Mouse (Mus musculus): ENCODE measurements around the gene Hist1h2bl. TPM values are rescaled to one million over a fixed set of nuclear protein-coding genes. Genes with fewer than 3 reads are reported as not detected.

Hist1h2bl gene
- polyA plus RNA-seq, 1 experiment from 2014 or later: 2.9 TPM

- no peak within 1 kb of the TSS for H3K4me2 ChIP-seq (ENCODE audit: low read depth, severe bottlenecking)
- no peaks in the 10 kb centered on the region for H3K27me3 ChIP-seq (ENCODE audit: control insufficient read depth, insufficient read depth, low read length)
- DNase-seq (ENCODE audit: low spot score) (no peak), ATAC-seq (ENCODE audit: insufficient number of reproducible peaks, low FRiP score, low TSS enrichment, low read depth) (no peak)
- no peak within 1 kb of the TSS for H3K4me3 ChIP-seq (ENCODE audit: low read depth, low read length)
- H3K9ac ChIP-seq (ENCODE audit: low read length): no peak within 1 kb of the TSS
- H3K27ac ChIP-seq (replicated peaks; ENCODE audit: low read depth, low read length): no peak within 1 kb of the TSS
- no peaks in the 10 kb centered on the region for H3K36me3 ChIP-seq (ENCODE audit: control insufficient read depth, insufficient read depth, low read length)
- no peaks in the 10 kb centered on the region for H3K9me3 ChIP-seq (ENCODE audit: control insufficient read depth, low read length)
- no peaks in the 10 kb centered on the region for H3K4me1 ChIP-seq (ENCODE audit: control insufficient read depth, insufficient read depth, low read length)
These were observed 18.1 kb downstream of the Hist1h2bl start, which contains the start of gene Olfr1359 for GRCm38 (mm10) chr13:21697811-21698210. Gene Olfr1359 (plus strand): TSS chr13:21698111.

- Histone ChIP-seq H3K4me2 (ENCODE audit: low read depth, severe bottlenecking) (no peak within 1 kb of the TSS), H3K9ac (ENCODE audit: low read length) (no peak within 1 kb of the TSS), H3K36me3 (ENCODE audit: control insufficient read depth, insufficient read depth, low read length) (no peaks in the 10 kb centered on the region), H3K4me3 (ENCODE audit: low read depth, low read length) (no peak within 1 kb of the TSS), H3K27me3 (ENCODE audit: control insufficient read depth, insufficient read depth, low read length) (no peaks in the 10 kb centered on the region), H3K4me1 (ENCODE audit: control insufficient read depth, insufficient read depth, low read length) (no peaks in the 10 kb centered on the region), H3K9me3 (ENCODE audit: control insufficient read depth, low read length) (no peaks in the 10 kb centered on the region), H3K27ac (replicated peaks; ENCODE audit: low read depth, low read length) (no peak within 1 kb of the TSS)
- DNase-seq (ENCODE audit: low spot score): no peak
- ATAC-seq (ENCODE audit: insufficient number of reproducible peaks, low FRiP score, low TSS enrichment, low read depth): no peak
- 88% methylated on average over 2 of the region's 2 CpGs for whole genome bisulfite sequencing
These were observed 38.6 kb downstream of the Hist1h2bl start, which contains the start of gene Olfr1360 for GRCm38 (mm10) chr13:21677305-21677704. Gene Olfr1360 (minus strand): TSS chr13:21677405.

Small RNA genes within 50 kb of the gene (microRNA-seq; reads per million reads assigned to microRNA genes)
- gene Gm44357: not detected
- gene Gm44367: not detected
- not detected for gene Gm44454

Other genes starting within 250 kb of the Hist1h2bl start
- gene Nkapl, start 247.6 kb downstream of the Hist1h2bl start, polyA plus RNA-seq (2014; fragmentation: Nextera tagmentation; extraction: Ambion mirVana): 2.5 and 2.8 TPM in 2 replicates
- 2.5 and 2.9 TPM in 2 replicates for gene Zkscan4, start 237.2 kb downstream of the Hist1h2bl start, polyA plus RNA-seq (2014; fragmentation: Nextera tagmentation; extraction: Ambion mirVana)
- 0.67 TPM in 1 of 2 replicates, not detected in the other for gene Gm10065, start 236.7 kb downstream of the Hist1h2bl start, polyA plus RNA-seq (2014; fragmentation: Nextera tagmentation; extraction: Ambion mirVana)
- gene AK157302, start 220.9 kb downstream of the Hist1h2bl start, polyA plus RNA-seq (2014; fragmentation: Nextera tagmentation; extraction: Ambion mirVana): 0.24 and 0.35 TPM in 2 replicates
- 2.5 and 4.0 TPM in 2 replicates for gene Gm11273, start 214.7 kb downstream of the Hist1h2bl start, polyA plus RNA-seq (2014; fragmentation: Nextera tagmentation; extraction: Ambion mirVana)
- gene Zkscan8, start 185.0 kb downstream of the Hist1h2bl start, polyA plus RNA-seq (2014; fragmentation: Nextera tagmentation; extraction: Ambion mirVana): 9.6 and 13.1 TPM in 2 replicates
- gene Olfr1366, start 173.3 kb downstream of the Hist1h2bl start, polyA plus RNA-seq (2014; fragmentation: Nextera tagmentation; extraction: Ambion mirVana): 0.09 and 0.21 TPM in 2 replicates
- gene Olfr1535, start 156.2 kb downstream of the Hist1h2bl start, polyA plus RNA-seq (2014; fragmentation: Nextera tagmentation; extraction: Ambion mirVana): 0.05 TPM in 1 of 2 replicates, not detected in the other
- not detected in 2 replicates for gene Olfr1364, start 134.4 kb downstream of the Hist1h2bl start, polyA plus RNA-seq (2014; fragmentation: Nextera tagmentation; extraction: Ambion mirVana)
- not detected in 2 replicates for gene Olfr1362, start 102.1 kb downstream of the Hist1h2bl start, polyA plus RNA-seq (2014; fragmentation: Nextera tagmentation; extraction: Ambion mirVana)
- gene Olfr11, start 73.6 kb downstream of the Hist1h2bl start, polyA plus RNA-seq (2014; fragmentation: Nextera tagmentation; extraction: Ambion mirVana): not detected in 2 replicates
- not detected in 2 replicates for gene Olfr1361, start 52.8 kb downstream of the Hist1h2bl start, polyA plus RNA-seq (2014; fragmentation: Nextera tagmentation; extraction: Ambion mirVana)
- gene Olfr1360, start 38.7 kb downstream of the Hist1h2bl start, polyA plus RNA-seq (2014; fragmentation: Nextera tagmentation; extraction: Ambion mirVana): not detected in 2 replicates
- gene Olfr1359, start 18.0 kb downstream of the Hist1h2bl start, polyA plus RNA-seq (2014; fragmentation: Nextera tagmentation; extraction: Ambion mirVana): not detected in 2 replicates
- 16.9 and 20.4 TPM in 2 replicates for gene Hist1h2ai, start 279 bp upstream of the Hist1h2bl start, polyA plus RNA-seq (2014; fragmentation: Nextera tagmentation; extraction: Ambion mirVana)
- 13.2 and 15.5 TPM in 2 replicates for gene Hist1h3h, start 1.5 kb upstream of the Hist1h2bl start, polyA plus RNA-seq (2014; fragmentation: Nextera tagmentation; extraction: Ambion mirVana)
- gene Hist1h2bm, start 5.9 kb upstream of the Hist1h2bl start, polyA plus RNA-seq (2014; fragmentation: Nextera tagmentation; extraction: Ambion mirVana): 7.6 and 9.2 TPM in 2 replicates
- 1.1 and 1.7 TPM in 2 replicates for gene Hist1h4j, start 18.9 kb upstream of the Hist1h2bl start, polyA plus RNA-seq (2014; fragmentation: Nextera tagmentation; extraction: Ambion mirVana)
- gene Hist1h4k, start 34.4 kb upstream of the Hist1h2bl start, polyA plus RNA-seq (2014; fragmentation: Nextera tagmentation; extraction: Ambion mirVana): 3.4 and 7.1 TPM in 2 replicates
- 6.1 and 9.4 TPM in 2 replicates for gene Hist1h2ak, start 37.7 kb upstream of the Hist1h2bl start, polyA plus RNA-seq (2014; fragmentation: Nextera tagmentation; extraction: Ambion mirVana)
- gene Hist1h2bn, start 38.0 kb upstream of the Hist1h2bl start, polyA plus RNA-seq (2014; fragmentation: Nextera tagmentation; extraction: Ambion mirVana): 1.8 and 2.6 TPM in 2 replicates
- 20.0 and 21.2 TPM in 2 replicates for gene Hist1h1b, start 64.5 kb upstream of the Hist1h2bl start, polyA plus RNA-seq (2014; fragmentation: Nextera tagmentation; extraction: Ambion mirVana)
- 294 and 298 TPM in 2 replicates for gene Hist1h3i, start 67.2 kb upstream of the Hist1h2bl start, polyA plus RNA-seq (2014; fragmentation: Nextera tagmentation; extraction: Ambion mirVana)
- 7.5 and 10.7 TPM in 2 replicates for gene Hist1h2an, start 71.1 kb upstream of the Hist1h2bl start, polyA plus RNA-seq (2014; fragmentation: Nextera tagmentation; extraction: Ambion mirVana)
- 1.7 and 4.9 TPM in 2 replicates for gene Hist1h2bp, start 71.3 kb upstream of the Hist1h2bl start, polyA plus RNA-seq (2014; fragmentation: Nextera tagmentation; extraction: Ambion mirVana)
- 21.3 and 25.2 TPM in 2 replicates for gene Hist1h2bq, start 94.1 kb upstream of the Hist1h2bl start, polyA plus RNA-seq (2014; fragmentation: Nextera tagmentation; extraction: Ambion mirVana)
- gene Hist1h2ao, start 94.3 kb upstream of the Hist1h2bl start, polyA plus RNA-seq (2014; fragmentation: Nextera tagmentation; extraction: Ambion mirVana): 2.5 and 3.6 TPM in 2 replicates
- gene Hist1h4m, start 95.6 kb upstream of the Hist1h2bl start, polyA plus RNA-seq (2014; fragmentation: Nextera tagmentation; extraction: Ambion mirVana): not detected in 2 replicates
- gene Hist1h4n, start 116.1 kb upstream of the Hist1h2bl start, polyA plus RNA-seq (2014; fragmentation: Nextera tagmentation; extraction: Ambion mirVana): 11.8 and 15.0 TPM in 2 replicates
- 6,460 and 6,662 TPM in 2 replicates for gene Hist1h2ap, start 117.4 kb upstream of the Hist1h2bl start, polyA plus RNA-seq (2014; fragmentation: Nextera tagmentation; extraction: Ambion mirVana)
- 21.5 and 24.2 TPM in 2 replicates for gene Hist1h2br, start 117.6 kb upstream of the Hist1h2bl start, polyA plus RNA-seq (2014; fragmentation: Nextera tagmentation; extraction: Ambion mirVana)
- 26.9 and 28.8 TPM in 2 replicates for gene Zfp184, start 229.0 kb upstream of the Hist1h2bl start, polyA plus RNA-seq (2014; fragmentation: Nextera tagmentation; extraction: Ambion mirVana)

Data from limb, embryonic 11.5 days (tissue).